Mouse (Mus musculus): ENCODE results near the gene Cdk2.
A peak's percentile ranks its signal among the peaks of the same experiment; 100 is the strongest.

- TF ChIP-seq CTCF (IDR thresholded peaks at IDR 0.05 in 2 of 3, conservative IDR thresholded peaks at IDR 0.05 in 1 of 3; ENCODE audit: control insufficient read depth in 1 of 3, insufficient read depth in 1 of 3, low read depth in 2 of 3, low read length in 3 of 3, poor library complexity in 1 of 3, severe bottlenecking in 1 of 3) (no peak), ZC3H11A (IDR thresholded peaks at IDR 0.05; ENCODE audit: low read depth, low read length) (no peak), EP300 (IDR thresholded peaks at IDR 0.05; ENCODE audit: low read depth in 1 of 2, low read length in 2 of 2) (no peak), GATA1 (IDR thresholded peaks at IDR 0.05; ENCODE audit: low read depth, low read length) (no peak), TBP (IDR thresholded peaks at IDR 0.05; ENCODE audit: low read depth, low read length) (no peak), RCOR1 (IDR thresholded peaks at IDR 0.05; ENCODE audit: low read depth, low read length) (no peak), SMC3 (IDR thresholded peaks at IDR 0.05; ENCODE audit: low read depth, low read length) (0 out of 2 replicates have a peak, but pooled peaks have one; percentile 1), POLR2A (IDR thresholded peaks at IDR 0.05; ENCODE audit: control insufficient read depth in 1 of 2, insufficient read depth in 1 of 2, low read depth in 1 of 2, low read length in 2 of 2, poor library complexity in 1 of 2) (peak; percentile 31 to 49; a peak in 1 of 4 replicates), POLR2AphosphoS5 (IDR thresholded peaks at IDR 0.05; ENCODE audit: borderline replicate concordance, low read depth, low read length) (no peak)
These were observed 30.9 kb downstream of the Cdk2 start, which contains the start of gene Suox for GRCm38 (mm10) chr10:128673763-128674468.
